Mouse (Mus musculus): Measurements from ENCODE around the gene Pdgfc.

The Pdgfc gene

GRCm38 (mm10) chr3:81150228-81150627, 114.0 kb downstream of the Pdgfc start:
- no peak for DNase-seq (ENCODE audit: low spot score in 2 of 2)

DNA sequence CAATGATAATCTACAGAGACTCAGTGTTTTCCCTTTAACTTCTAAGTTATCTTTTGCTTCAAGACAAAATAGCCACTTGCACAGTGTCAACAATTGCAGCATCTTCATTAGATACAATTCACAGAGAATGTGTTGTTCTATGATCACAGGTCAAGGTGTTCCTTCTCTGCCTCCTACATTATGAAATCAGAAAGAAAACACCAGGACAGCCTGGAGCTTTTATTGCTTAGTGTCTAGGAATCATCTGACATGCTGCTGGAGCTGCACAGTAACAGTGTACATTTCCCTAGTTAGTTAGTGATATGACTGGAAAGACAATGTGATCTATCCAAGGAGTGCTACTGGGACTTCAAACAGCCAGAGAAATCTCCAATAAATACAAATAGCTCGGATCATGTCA, 118.2 kb downstream of the Pdgfc start:
- DNase-seq (ENCODE audit: low spot score in 2 of 2) = no peak

DNA sequence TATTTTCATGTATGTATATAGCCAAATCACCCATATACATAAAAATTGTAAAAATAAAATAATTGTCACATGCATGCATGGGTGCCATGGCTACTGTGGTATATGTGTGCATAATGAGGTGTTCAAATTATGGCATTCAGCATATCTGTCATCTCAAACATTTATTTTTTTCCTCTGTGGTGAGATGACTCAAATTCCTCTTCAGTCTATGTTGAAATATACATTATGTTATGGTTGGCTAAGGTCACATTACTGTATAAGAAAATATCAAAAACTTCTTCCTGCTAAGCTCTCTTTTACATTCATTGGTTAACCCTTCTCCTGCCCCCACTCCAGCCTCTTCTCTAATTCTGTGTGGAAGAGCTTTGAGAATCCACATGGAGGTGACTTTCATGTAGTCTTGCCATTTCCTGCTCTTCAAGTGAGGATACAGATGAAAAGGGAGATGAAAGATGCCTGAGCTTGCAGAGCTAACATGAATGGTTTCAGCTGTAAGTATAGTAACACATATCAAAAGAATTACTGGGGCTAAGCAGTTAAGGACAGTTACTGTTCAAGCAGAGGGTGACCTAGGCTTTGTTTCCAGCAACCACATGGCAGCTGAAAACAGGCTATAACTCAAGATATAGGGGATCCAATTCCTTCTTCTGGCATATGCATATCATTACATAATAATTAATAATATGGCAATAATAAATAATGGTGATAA, 124.4 kb downstream of the Pdgfc start:
- no peak for DNase-seq (ENCODE audit: low spot score in 2 of 2)

- DNase-seq (ENCODE audit: low spot score in 2 of 2) = no peak
These were observed 125.9 kb downstream of the Pdgfc start for GRCm38 (mm10) chr3:81162129-81162528.

DNA sequence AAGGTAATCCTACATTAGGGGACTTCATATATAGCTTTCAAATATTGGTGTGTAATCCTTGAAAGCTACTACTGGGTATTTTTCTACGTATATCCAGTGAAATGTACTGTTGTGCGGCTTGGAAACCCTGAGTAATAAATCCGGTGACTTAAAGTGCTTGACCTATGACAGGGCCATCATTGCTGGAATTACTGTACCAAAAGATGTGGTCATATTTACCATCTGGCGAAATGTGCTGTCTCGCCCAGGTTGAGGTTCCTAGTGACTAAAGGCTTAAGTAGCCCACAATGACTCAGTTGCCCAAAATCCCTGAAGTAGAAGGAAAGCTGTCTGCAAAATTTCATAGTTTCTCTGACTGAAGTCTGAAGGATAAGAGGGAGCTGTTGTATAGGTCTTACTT, 127.9 kb downstream of the Pdgfc start:
- no peak for DNase-seq (ENCODE audit: low spot score in 2 of 2)

DNA sequence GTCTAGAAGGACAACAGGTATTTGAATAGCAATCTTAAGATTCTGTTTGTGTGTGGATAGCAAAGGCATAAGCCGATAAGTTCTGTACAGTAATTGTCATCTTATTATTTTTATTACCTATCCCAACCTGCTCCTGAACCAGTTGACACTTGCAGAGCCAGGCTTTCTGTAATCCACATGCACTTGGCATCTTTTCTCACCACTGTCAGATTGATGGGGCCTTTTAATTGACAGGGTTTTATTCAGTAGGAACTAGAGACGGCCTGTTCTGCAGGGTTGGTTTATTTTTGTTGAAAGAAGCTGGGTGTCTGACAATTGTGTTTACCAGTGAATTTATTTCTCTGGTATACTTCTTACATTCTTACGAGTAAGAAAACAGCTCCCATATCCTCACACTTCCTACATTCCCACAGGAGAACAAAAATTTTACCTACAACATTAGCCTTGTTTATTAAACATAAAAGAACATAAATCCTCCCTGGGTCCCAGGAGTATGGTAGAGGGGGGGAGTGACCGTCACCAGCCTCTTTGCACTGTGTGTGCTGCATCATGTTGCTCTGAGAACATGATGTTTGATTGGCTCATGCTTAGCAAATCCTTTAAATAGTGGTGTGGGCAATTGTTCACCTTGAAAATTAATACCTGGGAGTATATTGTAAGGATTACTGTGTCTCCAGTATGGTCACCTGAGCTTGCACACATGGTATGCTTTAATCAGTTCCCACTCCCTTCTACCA, 134.0 kb downstream of the Pdgfc start:
- DNase-seq (ENCODE audit: low spot score in 2 of 2) = no peak

GRCm38 (mm10) chr3:81174832-81175231, 138.6 kb downstream of the Pdgfc start:
- DNase-seq (ENCODE audit: low spot score in 2 of 2) = no peak

GRCm38 (mm10) chr3:81181319-81182013, 145.2 kb downstream of the Pdgfc start:
- no peak for DNase-seq (ENCODE audit: low spot score in 2 of 2)

- no peak for DNase-seq (ENCODE audit: low spot score in 2 of 2)
These were observed 160.7 kb downstream of the Pdgfc start for GRCm38 (mm10) chr3:81196937-81197336.

DNA sequence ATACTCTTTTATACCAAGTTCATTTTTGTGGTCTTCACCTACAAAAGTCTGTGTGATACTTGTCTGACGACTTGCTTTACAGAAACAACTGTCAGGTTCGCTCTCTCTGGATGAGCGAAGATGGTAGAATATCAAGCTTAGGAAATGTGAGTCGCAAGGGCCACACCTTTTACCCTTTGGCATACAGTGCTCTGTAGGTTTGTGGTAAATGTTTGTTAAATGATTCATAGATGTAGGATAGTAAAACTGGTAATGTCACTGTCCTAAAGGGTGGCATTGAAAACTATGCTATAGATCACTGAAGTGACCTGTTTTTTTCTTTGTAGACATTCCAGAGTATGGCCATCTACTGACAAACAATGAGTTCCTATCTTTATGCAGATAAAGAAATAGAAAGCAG, 161.4 kb downstream of the Pdgfc start:
- no peak for DNase-seq (ENCODE audit: low spot score in 2 of 2)

DNA sequence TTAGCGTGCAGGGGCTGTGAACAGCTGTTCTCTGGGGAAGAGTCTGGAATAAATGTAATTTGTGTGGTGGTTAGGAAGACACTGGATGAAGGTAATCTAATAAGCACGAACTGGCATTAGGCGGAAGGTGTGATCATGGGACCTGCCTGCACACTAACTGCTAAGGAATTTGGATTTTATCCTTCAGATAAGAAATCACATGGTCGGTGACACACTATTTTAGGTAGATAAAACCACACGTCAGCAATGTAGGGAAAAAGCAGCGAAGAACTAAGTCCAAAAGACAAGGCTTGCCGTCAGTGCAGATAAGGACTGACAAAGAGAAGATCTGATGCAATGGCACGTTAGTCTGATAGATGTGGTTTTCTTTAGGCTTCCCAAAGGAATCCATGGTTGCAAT, 164.4 kb downstream of the Pdgfc start:
- no peak for DNase-seq (ENCODE audit: low spot score in 2 of 2)

DNA sequence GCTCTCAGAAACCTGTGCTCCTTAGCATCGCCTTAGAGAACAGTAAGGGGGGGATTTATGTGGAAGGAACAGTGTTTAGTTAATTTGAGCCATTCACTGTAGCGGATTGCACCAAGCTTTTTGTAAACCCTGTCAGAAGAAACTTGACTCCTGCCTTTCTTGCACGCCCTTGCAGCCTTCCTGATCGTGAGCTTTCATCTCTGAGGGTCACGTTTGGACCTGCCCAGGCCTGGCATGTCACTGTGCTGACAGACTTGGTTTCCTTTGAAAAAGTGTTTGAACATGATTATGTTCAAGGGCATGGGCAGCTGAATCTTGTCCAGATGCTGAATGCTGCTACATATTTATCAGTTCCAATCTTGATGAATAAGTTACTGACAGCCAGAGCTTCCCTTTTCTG, 169.0 kb downstream of the Pdgfc start:
- DNase-seq (ENCODE audit: low spot score in 2 of 2) = no peak

- DNase-seq (ENCODE audit: low spot score in 2 of 2) = no peak
These were observed 172.0 kb downstream of the Pdgfc start for GRCm38 (mm10) chr3:81208246-81208645.

- no peak for DNase-seq (ENCODE audit: low spot score in 2 of 2)
These were observed 174.9 kb downstream of the Pdgfc start for GRCm38 (mm10) chr3:81211147-81211546.

- no peak for DNase-seq (ENCODE audit: low spot score in 2 of 2)
These were observed 175.4 kb downstream of the Pdgfc start for GRCm38 (mm10) chr3:81211666-81212065.

- DNase-seq (ENCODE audit: low spot score in 2 of 2) = no peak
These were observed 179.4 kb downstream of the Pdgfc start for GRCm38 (mm10) chr3:81215547-81216118.

- no peak for DNase-seq (ENCODE audit: low spot score in 2 of 2)
These were observed 185.5 kb downstream of the Pdgfc start for GRCm38 (mm10) chr3:81221682-81222081.

DNA sequence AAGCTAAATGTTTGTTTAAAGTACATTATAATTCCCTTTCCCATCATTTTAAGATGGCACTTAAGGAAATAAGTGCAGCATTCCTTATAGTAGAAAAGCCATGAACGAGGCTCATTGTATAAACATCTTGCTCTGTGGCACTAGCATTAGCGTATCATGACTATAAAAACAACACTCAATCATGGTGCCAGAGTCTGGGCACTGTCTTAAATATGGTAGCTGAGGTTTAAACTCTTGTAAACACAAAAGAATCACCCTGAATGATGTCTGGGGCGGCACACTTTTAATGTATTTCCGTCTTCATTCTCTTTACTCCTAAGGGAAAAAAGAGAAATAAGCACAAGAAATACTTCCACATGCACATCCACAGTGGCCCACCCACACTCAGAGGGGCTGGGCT, 192.1 kb downstream of the Pdgfc start:
- DNase-seq (ENCODE audit: low spot score in 2 of 2) = no peak

DNA sequence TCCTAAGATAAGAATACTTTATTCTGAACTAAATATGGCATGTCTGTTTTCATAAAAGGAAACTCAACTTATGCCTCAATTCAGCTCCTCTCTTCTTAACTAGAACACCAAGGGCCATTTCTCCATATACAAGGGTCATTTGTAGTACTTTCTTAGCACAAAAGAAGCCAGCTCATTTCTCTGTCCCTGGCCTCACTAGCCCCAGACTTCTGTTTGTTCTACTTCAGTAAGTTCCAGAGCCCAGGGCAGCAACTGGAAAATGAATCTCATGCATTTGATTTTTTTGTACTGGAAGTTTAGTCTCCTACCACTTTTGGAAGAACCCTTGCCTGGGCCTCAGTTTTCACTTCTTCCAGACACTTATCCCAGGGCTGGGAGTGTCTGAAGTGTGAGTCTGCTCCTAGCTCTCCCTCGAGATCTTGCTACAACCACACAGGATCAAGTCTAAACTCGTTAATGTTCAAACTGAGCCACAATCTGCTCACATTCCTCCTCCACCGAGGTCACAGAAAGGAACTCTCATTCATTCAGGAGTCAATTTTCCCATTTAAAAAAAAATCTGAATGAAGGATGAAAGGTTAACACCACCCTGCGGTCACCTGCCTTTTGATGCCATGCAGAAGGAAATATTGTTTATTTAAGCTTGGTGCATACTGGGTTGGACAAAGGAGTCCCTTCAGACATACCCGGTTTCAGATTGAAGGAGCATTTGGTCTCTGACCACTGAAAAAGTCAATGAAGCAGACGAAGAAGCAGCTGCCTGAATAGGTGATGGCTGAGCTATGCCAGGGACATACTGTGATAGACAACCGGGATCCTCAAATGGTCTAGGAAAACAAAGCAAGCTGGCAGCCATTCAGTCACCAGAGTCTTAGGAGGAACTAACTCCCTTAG, 206.7 kb downstream of the Pdgfc start:
- DNase-seq (ENCODE audit: low spot score in 2 of 2) = no peak

GRCm38 (mm10) chr3:81243591-81243990, 207.4 kb downstream of the Pdgfc start:
- DNase-seq (ENCODE audit: low spot score in 2 of 2) = no peak

DNA sequence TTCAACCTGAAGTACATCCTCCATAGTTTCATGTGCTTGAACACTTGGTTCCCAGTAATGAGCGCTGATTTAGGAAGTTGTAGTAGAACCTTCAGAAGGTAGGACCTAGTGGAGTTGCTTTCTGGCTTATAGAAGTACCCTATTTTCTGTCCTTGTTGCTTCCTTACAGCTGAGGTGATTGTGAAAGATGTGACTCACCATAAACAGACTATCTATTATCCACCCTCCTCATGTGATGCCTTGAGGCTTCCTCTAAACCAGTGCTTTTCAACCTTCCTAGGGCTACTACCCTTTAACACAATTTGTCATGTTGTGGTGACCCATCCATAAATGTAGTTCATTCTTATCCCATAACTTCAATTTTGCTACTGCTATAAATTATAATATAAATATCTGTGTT, 226.6 kb downstream of the Pdgfc start:
- DNase-seq (ENCODE audit: low spot score in 2 of 2) = no peak
